Mouse (Mus musculus): Measurements from ENCODE around the gene Nol3.
"Not testable (repeated sequence)": the region's sequence is repeated elsewhere in the genome, so short reads cannot be mapped to it uniquely, and the experiment has no call there.

Gene Nol3

GRCm38 (mm10) chr8:105275840-105276239 lies at the start of gene Nol3:
Gene Nol3 (plus strand): TSS chr8:105276140.
- no peak for DNase-seq (ENCODE audit: extremely low spot score, low read depth, low spot score)

DNA sequence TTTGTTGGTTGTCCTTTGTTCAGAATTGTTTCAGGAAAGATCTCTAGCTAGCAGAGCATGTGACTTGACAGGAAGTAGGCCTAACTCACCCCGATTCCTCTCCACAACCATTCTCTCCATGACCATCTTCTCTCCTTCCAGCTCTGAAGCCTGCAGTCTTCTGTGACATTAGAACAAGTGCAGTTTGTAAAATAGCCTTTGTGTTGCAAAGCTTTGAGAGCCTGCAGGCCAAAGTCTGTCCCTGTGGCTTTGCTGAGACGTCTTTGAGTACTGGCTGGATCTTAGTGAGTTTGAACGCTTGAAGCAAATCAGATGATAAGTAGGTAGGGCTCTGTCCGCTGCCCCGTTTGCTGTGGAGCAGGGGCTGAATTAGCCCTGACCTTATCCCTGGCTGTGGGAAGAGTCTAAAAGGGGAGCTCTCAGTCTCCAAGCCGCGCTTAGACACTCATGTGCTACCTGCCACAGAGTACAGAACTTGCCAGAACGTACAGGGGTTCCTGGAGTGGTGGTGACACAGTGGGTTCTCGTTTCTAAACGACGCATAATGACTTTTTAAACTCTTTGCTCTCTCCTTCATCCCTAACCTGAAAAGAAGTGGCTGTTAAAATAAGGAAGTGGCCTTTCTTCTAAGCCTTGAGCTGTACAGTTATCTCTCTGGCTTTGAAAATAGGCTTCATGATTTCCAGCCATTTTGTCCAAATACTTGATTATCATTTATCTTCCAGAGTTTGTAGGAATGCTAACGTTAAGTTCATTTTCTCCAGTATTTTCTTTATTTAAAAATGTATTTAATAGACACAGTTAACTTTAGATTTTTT lies 44.2 kb upstream of the Nol3 start:
- DNase-seq (ENCODE audit: extremely low spot score, low read depth, low spot score): no peak

DNA sequence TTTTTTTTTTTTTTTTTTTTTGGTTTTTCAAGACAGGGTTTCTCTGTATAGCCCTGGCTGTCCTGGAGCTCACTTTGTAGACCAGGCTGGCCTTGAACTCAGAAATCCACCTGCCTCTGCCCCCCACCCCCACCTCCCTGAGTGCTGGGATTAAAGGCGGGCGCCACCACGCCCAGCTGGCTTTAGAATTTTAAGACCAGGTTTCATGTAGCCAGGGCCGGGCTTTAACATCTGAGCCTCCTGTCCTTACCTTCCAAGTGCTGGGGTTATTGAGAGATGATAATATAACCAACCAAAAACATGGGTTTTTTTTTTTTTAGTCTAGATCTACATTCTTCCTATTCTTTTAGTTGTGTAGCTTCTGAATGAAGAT lies 43.6 kb upstream of the Nol3 start:
- DNase-seq (ENCODE audit: extremely low spot score, low read depth, low spot score): not testable (repeated sequence)

- no peak for DNase-seq (ENCODE audit: extremely low spot score, low read depth, low spot score)
Observed at GRCm38 (mm10) chr8:105233126-105233935, 42.6 kb upstream of the Nol3 start.

GRCm38 (mm10) chr8:105235206-105235605 lies 40.7 kb upstream of the Nol3 start:
- no peak for DNase-seq (ENCODE audit: extremely low spot score, low read depth, low spot score)

DNA sequence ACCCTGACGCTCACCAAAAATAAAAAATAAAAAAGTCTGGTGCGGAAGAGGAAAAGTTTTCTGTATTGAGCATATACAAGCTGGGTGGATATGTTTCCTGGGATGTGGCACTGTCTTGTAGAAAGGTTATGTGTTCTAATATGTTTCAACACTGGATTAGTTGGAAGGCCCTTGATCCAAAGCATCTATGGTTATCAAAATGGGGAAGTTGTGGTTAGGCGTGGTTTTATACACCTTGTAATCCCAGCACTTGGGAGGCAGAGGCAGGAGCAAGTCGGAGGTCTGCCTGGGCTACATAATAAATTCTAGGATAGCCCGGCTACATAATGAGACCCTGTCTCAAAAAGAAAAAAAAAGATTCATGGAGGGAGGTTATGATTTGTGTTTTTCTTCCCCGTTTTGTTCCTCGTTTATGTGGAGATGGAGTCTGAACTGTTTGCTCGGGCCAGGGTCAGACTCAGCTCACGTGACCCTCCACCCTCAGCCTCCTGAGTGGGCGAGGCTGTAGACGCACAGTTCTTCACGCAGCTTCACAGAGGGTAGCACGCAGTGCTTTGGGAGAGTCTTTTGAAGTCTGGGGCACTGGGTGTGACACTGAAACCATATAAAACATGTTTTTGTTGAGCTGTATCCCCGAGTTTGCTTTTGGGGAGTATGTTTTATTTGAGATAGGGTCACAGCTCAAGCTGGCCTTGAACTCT lies 38.3 kb upstream of the Nol3 start:
- DNase-seq (ENCODE audit: extremely low spot score, low read depth, low spot score): no peak

- no peak for DNase-seq (ENCODE audit: extremely low spot score, low read depth, low spot score)
Observed at GRCm38 (mm10) chr8:105241016-105241415, 34.9 kb upstream of the Nol3 start.

GRCm38 (mm10) chr8:105251954-105252353 lies 24.0 kb upstream of the Nol3 start:
- no peak for DNase-seq (ENCODE audit: extremely low spot score, low read depth, low spot score)

DNA sequence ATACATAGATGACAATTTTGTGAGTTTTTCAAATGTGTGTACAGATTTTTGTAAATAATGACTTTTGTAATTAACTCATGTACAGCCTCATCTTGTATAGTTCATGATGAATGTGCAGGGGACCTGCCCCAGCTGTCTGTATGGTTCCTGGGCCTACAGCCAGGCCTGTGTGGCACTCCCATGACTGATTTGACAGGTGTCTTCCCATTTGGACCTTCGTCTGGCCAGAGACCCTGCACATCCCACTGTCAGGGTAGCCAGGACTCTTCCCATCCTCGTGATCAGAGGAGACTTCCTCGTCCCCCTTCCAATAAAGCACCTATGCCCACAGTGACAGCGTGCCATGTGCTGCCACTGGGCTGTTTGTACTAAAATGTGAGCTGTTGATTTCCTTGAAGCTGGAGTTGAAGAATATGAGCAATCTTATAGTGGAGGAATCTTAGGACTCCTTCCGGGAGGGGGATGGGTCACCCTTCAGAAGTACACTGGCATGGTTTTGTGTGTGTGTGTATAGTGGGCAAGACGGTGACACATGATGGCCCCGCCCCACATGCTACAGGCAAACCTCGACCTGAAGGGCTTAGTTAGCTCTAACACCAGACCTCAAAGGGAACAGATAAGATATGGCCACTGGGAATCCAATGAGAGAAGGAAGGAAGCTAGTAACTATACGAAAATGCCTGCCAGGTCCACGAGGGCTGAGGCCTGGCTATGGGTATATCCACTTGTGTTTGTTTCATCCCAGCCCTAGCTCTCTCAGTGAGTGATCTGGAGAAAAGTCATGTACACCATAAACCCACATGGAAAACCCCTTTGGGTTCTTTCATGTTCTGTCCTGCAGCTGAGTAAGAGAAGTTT lies 23.0 kb upstream of the Nol3 start:
- DNase-seq (ENCODE audit: extremely low spot score, low read depth, low spot score): no peak

DNA sequence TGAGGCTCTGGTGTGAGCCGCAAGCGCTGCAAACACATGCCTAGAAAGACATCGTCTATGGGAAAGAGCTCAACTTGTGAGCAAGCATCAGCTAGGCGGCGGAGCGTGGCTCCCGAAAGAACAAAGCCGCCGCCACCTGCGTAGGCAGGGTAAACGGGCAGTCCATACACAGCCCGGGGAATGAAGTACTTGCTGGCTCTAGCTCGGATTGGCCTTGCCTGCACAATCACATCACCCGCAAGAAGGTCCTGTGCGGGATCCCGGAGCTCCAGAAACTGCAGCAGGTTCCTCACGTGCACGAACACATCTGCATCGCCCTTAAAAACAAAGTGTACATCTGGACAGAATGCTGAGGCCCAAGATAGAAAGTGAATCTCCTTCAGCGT lies 22.2 kb upstream of the Nol3 start:
- no peak for DNase-seq (ENCODE audit: extremely low spot score, low read depth, low spot score)

DNA sequence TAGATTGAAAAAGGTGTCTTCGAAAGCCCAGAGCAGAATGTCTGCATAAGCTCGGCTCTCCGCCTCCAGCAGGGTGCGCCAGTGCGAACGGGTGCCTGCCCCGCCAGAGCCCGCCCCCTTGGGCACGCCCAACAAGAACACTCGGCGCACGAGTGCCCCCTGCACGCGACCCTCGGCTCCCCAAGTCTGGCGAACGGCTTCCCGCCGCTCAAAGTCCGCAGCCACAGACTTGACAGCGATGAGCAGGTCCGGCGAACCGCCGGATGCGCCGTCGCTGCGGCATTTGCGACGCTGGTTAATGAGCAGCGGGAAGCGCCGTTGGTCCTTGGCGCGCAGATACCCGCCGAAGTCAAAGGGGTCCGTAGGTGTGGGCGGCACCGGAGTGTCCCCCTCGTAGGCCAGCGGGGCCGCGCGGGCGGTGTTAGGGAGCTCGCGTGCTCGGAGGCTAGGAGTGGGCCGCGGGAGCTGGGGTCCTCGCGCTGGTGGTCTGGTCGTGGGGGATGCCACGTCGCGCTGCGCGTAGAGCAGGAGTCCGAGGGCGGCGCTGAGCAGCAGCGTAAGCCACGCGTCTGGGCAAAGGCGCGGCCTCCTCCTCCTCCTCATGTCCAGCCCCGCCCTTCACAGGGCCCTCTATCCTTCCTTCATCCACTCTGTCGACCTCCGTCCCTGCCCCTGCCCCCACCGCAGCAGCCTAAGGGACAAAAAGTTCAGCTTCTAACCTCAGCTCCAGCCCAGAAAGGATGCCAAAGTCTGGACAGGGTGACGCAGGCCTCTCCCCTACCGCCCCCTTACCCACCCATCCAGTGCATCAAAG lies 21.6 kb upstream of the Nol3 start:
- DNase-seq (ENCODE audit: extremely low spot score, low read depth, low spot score): no peak

GRCm38 (mm10) chr8:105254966-105255350 lies 21.0 kb upstream of the Nol3 start, which contains the start of gene B3gnt9:
Gene B3gnt9 (minus strand): TSS chr8:105255153.
- DNase-seq (ENCODE audit: extremely low spot score, low read depth, low spot score): no peak

GRCm38 (mm10) chr8:105257318-105258114 lies 18.4 kb upstream of the Nol3 start:
- no peak for DNase-seq (ENCODE audit: extremely low spot score, low read depth, low spot score)

GRCm38 (mm10) chr8:105258911-105259720 lies 16.8 kb upstream of the Nol3 start:
- no peak for DNase-seq (ENCODE audit: extremely low spot score, low read depth, low spot score)

- DNase-seq (ENCODE audit: extremely low spot score, low read depth, low spot score): no peak
Observed at GRCm38 (mm10) chr8:105259721-105260320, 16.1 kb upstream of the Nol3 start.

DNA sequence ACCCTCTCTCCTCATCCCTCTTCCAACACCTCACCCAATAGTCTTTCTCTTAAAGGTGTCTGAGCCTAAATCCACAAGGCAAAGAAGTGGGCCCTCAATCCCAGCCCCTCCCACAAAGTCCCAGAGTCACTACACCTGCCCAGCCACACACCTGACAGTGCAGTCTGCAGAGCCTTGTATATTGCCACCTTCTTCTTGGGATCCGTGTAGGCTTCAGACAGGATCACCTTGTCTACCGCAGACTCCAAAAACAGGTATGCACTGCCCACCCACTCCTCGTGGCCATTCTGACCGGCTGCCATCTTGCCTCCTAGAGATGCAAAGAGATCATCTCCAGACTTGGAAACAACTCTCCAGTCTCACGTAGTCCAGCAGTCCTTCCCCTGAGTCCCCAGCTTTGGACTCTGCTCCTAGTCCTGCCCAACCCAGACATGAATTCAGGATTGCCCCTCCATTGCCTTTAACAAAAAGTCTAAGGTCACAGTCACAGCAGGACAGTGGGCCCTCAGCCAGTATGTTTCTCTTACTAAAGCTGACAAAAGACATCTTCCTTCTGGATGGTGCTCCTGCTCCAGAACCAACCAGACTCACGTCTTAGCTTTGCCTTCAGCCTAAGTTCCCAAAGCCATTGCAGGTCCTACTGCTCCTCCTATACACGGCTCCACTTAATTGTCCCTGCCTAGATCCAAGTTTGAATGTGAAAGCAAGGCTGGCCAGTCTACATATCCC lies 15.4 kb upstream of the Nol3 start:
- DNase-seq (ENCODE audit: extremely low spot score, low read depth, low spot score): no peak

DNA sequence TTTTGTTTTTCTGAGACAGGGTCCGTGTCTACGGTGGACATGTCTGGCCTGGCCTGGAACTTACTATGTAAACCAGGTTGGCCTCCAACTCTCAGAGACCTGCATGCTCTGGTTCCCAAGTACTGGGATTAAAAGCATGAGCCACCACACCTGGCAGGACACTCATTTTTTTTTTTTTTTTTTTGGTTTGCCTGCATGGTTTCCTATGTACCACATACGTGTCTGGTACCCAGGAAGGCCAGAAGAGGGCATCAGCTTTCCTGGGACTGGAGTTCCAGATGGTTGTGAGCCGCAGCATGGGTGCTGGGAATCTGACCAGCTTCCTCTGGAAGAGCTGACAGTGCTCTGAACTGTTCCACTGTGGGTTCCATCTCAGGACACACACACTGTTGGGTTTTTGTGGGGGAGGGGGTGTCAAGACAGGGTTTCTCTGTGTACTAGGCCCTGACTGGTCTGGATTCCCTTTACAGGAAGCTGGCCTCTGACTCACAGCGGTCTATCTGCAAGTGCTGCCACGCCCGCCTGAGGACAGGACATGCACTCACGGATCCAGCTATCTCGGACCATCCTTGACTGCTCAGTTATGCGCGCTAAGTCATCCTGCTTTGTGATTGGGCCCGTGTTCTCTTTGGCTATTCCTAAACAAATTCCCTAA lies 14.5 kb upstream of the Nol3 start:
- no peak for DNase-seq (ENCODE audit: extremely low spot score, low read depth, low spot score)
